Mouse (Mus musculus) embryonic stem cell, embryonic (primary cell): ENCODE results near the gene Cacng5.

ENCODE experiments used
- CTCF ChIA-PET, 4 experiments: fragments of 300-600 bp in 2 of 4; fragments of 350-600 bp in 2 of 4; sonication (Branson Sonifier 250); formaldehyde crosslinking; loops; one replicate each; lab custom pipeline; 2022; ENCODE audit warnings: inconsistent platforms in 2 of 4; lab: Charles Lee
- POLR2A ChIA-PET, 4 experiments: fragments of 300-600 bp in 2 of 4; fragments of 350-600 bp in 2 of 4; sonication (Branson Sonifier 250); formaldehyde crosslinking; loops; one replicate each; lab custom pipeline; 2022; ENCODE audit warnings: antibody characterized with exemption in 4 of 4, inconsistent platforms in 1 of 4; lab: Charles Lee

Cacng5 gene

GRCm38 (mm10) chr11:107903966-107904605 is 10.8 kb downstream of the Cacng5 start:
- CTCF ChIA-PET = interaction anchor here (0.9 to 1.9 kb wide), 7 partner anchors 9 to 79 kb away, joined by 3 to 11 read pairs (median 6); no protein-coding TSS in a partner anchor
- POLR2A ChIA-PET = interaction anchor here in 1 of 4 experiments (1.4 to 1.5 kb wide), 2 partner anchors 16 to 76 kb away, joined by 3 to 4 read pairs; no protein-coding TSS in a partner anchor

DNA sequence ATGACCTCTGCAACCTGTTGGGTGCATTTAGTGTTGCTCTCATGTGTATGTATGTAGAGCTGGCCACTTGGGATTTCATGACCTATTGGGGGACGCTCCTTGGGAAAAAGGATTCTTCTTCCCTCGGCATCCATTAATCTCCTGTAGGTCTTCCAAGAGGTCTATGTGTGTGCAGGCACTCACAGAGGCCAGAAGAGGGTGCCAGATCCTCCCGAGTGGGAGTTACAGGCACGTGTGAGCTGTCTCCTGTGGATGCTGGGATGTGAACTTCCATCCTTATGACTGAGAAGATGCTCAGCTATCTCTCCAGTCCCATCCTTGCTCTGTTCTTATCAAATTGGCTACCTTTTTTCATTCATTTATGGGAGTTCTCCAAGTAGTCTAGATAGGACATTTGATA is 14.4 kb downstream of the Cacng5 start:
- ChIA-PET CTCF (interaction anchor here (0.6 to 3.6 kb wide), 17 partner anchors 9 to 1723 kb away, joined by 3 to 40 read pairs (median 4); partner anchors contain the start of gene Cacng5 (in 1 of the 4)), POLR2A (interaction anchor here in 1 of 4 experiments (1.0 kb wide), 1 partner anchor 94 kb away, joined by 3 read pairs; no protein-coding TSS in a partner anchor)

DNA sequence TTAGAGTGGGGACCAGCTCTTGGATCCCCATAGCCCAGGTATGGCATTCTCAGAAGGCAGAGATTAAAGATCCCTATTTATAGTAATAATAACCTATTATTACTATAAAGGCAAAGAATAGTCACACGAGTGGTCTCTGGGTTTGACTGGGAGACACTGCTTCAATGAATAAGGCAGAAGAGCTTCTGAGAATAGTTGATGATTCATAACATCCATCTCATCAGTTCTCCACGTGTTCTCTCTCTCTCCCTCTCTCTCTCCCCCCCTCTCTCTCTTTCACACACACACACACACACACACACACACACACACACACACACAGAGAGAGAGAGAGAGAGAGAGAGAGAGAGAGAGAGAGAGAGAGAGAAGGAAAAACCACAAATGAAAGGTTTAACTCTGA is 16.2 kb downstream of the Cacng5 start:
- ChIA-PET CTCF (interaction anchor here in 1 of 4 experiments (0.6 kb wide), 1 partner anchor 96 kb away, joined by 3 read pairs; no protein-coding TSS in a partner anchor), POLR2A (interaction anchor here in 1 of 4 experiments (0.7 kb wide), 1 partner anchor 187 kb away, joined by 6 read pairs; no protein-coding TSS in a partner anchor)

- CTCF ChIA-PET = interaction anchor here in 3 of 4 experiments (1.0 to 2.3 kb wide), 3 partner anchors 31 to 135 kb away, joined by 3 to 7 read pairs (median 5); no protein-coding TSS in a partner anchor
- POLR2A ChIA-PET = interaction anchor here in 1 of 4 experiments (1.2 kb wide), 1 partner anchor 87 kb away, joined by 3 read pairs; no protein-coding TSS in a partner anchor
Observed at GRCm38 (mm10) chr11:107895635-107896034, 19.2 kb downstream of the Cacng5 start.

DNA sequence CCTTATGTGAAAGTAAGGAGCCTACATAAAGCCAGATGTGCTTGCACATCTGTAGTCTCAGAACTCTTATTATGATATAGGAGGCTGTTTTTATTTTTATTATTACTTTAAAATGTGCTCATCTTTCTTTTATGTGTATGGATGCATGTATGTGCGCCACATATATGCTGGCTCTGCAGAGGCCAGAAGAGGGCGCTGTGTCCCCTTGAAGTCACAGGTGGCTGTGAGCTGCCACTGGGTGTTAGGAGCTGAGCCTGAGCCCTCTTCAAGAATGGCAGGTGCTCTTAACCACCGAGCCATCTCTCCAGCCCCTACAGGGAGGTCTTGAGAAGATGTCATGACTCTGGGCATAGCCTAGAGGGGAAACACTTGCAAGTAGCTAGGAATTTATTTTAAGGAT is 23.5 kb downstream of the Cacng5 start:
- ChIA-PET CTCF (interaction anchor here (0.6 to 1.9 kb wide), 20 partner anchors 9 to 580 kb away, joined by 3 to 15 read pairs (median 4); no protein-coding TSS in a partner anchor), POLR2A (interaction anchor here in 3 of 4 experiments (0.7 to 1.3 kb wide), 3 partner anchors 91 to 103 kb away, joined by 3 to 4 read pairs (median 3); no protein-coding TSS in a partner anchor)

DNA sequence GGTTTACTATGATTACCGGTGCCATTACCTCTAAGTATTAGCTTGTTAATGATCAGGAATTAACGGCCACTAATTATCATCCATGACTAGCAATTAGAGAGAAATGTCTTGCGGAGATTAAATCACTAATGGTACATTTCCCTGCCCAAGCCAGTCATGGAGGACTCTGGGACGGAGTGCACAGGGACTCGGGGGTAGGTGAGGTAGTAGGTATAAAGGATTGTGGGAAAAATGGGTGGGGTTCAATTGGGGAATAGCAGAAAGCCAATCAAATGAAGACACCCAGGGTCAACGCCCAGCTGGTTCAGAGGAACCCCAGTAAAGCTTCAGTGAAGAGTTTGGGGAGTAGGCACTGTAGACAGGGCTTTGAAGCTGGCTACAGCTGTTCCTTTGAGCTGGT is 27.5 kb downstream of the Cacng5 start:
- CTCF ChIA-PET = interaction anchor here in 3 of 4 experiments (0.6 to 1.6 kb wide), 5 partner anchors 13 to 357 kb away, joined by 3 read pairs; no protein-coding TSS in a partner anchor
- POLR2A ChIA-PET = no interaction called here

GRCm38 (mm10) chr11:107876840-107877239 is 38.0 kb downstream of the Cacng5 start:
- ChIA-PET CTCF (interaction anchor here in 2 of 4 experiments (0.9 to 5.3 kb wide), 4 partner anchors 12 to 106 kb away, joined by 4 to 49 read pairs (median 8); no protein-coding TSS in a partner anchor), POLR2A (interaction anchor here in 2 of 4 experiments (0.5 to 1.6 kb wide), 2 partner anchors 12 to 119 kb away, joined by 3 read pairs; no protein-coding TSS in a partner anchor)

- CTCF ChIA-PET = interaction anchor here in 3 of 4 experiments (0.7 to 5.3 kb wide), 5 partner anchors 11 to 107 kb away, joined by 3 to 49 read pairs (median 5); no protein-coding TSS in a partner anchor
- POLR2A ChIA-PET = interaction anchor here in 2 of 4 experiments (0.9 to 1.6 kb wide), 2 partner anchors 11 to 12 kb away, joined by 3 to 4 read pairs; no protein-coding TSS in a partner anchor
Observed at GRCm38 (mm10) chr11:107875861-107876494, 38.9 kb downstream of the Cacng5 start.

GRCm38 (mm10) chr11:107872743-107873142 is 42.1 kb downstream of the Cacng5 start:
- CTCF ChIA-PET = interaction anchor here (0.5 to 5.3 kb wide), 12 partner anchors 8 to 121 kb away, joined by 3 to 49 read pairs (median 4); no protein-coding TSS in a partner anchor

DNA sequence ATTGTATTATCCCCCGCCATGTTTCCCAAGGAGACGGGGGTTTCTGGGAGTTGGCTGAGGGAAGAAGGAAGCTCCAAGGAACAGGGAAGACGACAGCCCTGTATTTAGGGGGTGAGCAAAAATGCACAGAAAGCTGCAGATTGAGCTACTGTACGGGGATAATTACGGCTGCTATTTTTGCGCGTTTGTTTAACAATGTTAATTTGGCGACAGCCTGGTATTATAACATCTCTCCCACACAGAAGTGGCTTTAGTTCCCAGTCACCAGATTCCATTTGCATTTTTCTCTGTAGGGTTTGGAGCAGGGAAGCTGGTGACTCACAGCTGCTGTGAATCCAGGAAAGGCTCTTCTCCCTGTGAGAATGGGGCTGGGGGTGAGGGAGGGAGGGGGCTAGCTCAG is 47.3 kb downstream of the Cacng5 start:
- ChIA-PET POLR2A (interaction anchor here in 1 of 4 experiments (1.6 kb wide), 1 partner anchor 115 kb away, joined by 6 read pairs; no protein-coding TSS in a partner anchor), CTCF (interaction anchor here in 3 of 4 experiments (0.7 to 7.0 kb wide), 8 partner anchors 24 to 199 kb away, joined by 4 to 119 read pairs (median 12); no protein-coding TSS in a partner anchor)

More at GRCm38 (mm10) chr11:107872743-107873142, 42.1 kb downstream of the Cacng5 start:
- POLR2A ChIA-PET = no interaction called here

GRCm38 (mm10) chr11:107865128-107865527 is 49.7 kb downstream of the Cacng5 start:
- CTCF ChIA-PET = interaction anchor here (0.5 to 7.0 kb wide), 92 partner anchors 9 to 559 kb away, joined by 3 to 122 read pairs (median 4); partner anchors contain the start of genes Cacng5 (in 1 of the 4) and Cep112 (in 1 of the 4)
- POLR2A ChIA-PET = interaction anchor here (0.5 to 2.7 kb wide), 13 partner anchors 11 to 758 kb away, joined by 3 to 18 read pairs (median 4); no protein-coding TSS in a partner anchor

DNA sequence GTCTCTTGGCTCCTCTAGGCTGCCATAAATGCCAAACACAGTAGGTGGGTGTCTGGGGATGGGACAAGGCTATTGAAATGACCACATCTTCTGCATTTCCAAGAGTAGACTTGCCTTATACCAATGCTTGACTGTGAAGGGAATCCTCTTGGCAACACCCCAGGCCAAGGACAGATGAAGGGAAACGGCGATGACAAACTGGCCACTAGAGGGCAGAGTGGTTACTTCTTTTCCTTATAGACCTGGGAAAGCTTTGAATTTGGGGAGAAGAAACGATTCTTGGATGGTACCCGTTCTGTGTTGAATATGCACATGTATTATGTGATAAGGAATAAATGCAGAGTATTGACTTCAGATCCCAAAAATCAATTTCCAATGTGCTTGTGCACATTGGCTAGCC is 50.8 kb downstream of the Cacng5 start:
- ChIA-PET POLR2A (interaction anchor here in 3 of 4 experiments (0.7 to 2.7 kb wide), 4 partner anchors 117 to 122 kb away, joined by 3 to 18 read pairs (median 4); no protein-coding TSS in a partner anchor), CTCF (interaction anchor here (0.6 to 7.0 kb wide), 52 partner anchors 9 to 709 kb away, joined by 3 to 122 read pairs (median 5); partner anchors contain the start of gene Cep112 (in 1 of the 4))

DNA sequence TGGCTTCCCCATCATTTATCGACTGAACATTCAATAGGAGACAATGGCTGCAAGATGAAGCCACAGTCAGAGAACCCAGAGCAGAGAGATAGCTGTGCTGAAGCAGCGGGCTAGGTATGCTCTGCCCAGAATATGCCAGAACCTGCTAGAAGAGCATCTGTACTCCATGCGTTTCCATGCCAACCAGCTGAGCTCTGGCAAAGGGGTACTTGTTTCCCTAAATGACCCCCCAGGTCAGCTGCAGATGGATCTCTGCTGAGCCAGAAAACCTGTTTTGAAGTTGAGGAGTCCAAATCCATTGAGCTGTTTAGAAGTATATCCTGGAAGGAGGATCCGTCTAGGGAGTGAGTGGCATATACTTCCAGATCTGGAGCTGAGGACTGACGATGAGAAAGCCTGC is 53.1 kb downstream of the Cacng5 start:
- ChIA-PET CTCF (interaction anchor here (0.6 to 7.0 kb wide), 7 partner anchors 63 to 1527 kb away, joined by 3 to 119 read pairs (median 3); no protein-coding TSS in a partner anchor), POLR2A (no interaction called here)

GRCm38 (mm10) chr11:107859871-107860270 is 55.0 kb downstream of the Cacng5 start:
- CTCF ChIA-PET = interaction anchor here (0.5 to 4.4 kb wide), 17 partner anchors 9 to 1345 kb away, joined by 3 to 29 read pairs (median 4); no protein-coding TSS in a partner anchor
- POLR2A ChIA-PET = interaction anchor here in 1 of 4 experiments (0.5 kb wide), 1 partner anchor 27 kb away, joined by 3 read pairs; no protein-coding TSS in a partner anchor

DNA sequence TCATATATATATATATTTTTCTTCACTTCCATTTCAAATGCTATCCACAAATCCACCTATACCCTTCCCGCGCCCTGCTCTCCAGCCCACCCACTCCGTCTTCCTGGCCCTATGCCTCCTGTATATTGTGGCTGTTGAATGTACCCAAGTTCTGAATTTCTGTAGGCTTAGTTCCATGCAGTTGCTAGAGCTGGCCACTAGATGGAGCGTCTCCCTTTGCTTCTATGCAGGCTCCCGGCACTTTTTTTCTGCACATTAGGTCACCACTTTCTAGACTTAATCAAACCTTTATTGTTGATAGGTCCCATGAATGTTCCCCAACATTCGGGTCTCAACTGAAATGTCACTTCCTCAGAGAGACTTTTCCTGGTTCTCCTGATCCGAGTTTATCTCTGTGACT is 55.6 kb downstream of the Cacng5 start:
- POLR2A ChIA-PET = interaction anchor here in 1 of 4 experiments (0.5 kb wide), 2 partner anchors 26 to 1749 kb away, joined by 3 to 5 read pairs; no protein-coding TSS in a partner anchor
- CTCF ChIA-PET = interaction anchor here (0.5 to 4.4 kb wide), 20 partner anchors 9 to 1356 kb away, joined by 3 to 29 read pairs (median 4); no protein-coding TSS in a partner anchor

DNA sequence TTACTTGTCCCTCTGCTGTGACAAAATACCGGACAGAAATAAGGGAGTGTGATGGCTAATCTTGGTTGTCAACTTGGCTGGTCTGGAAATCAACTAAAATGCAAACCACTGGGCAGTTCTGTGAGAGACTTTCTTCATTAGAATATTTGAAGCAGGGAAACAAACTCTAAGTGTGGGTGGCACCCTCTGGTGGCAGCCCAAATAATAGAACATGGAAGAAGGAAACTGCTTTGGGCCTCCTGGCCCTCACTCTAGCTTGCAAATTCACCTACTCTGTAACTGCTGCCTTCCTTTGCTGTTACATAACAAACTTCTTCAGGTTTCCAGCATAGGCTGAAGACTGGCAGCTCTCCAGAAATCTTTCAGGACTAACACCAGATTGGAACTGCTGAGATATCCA is 61.8 kb downstream of the Cacng5 start:
- POLR2A ChIA-PET = interaction anchor here in 1 of 4 experiments (0.7 to 1.1 kb wide), 2 partner anchors 224 to 345 kb away, joined by 3 read pairs; no protein-coding TSS in a partner anchor
- CTCF ChIA-PET = interaction anchor here (0.5 to 5.2 kb wide), 31 partner anchors 10 to 665 kb away, joined by 3 to 27 read pairs (median 4); partner anchors contain the start of gene Nol11 (in 1 of the 4)

GRCm38 (mm10) chr11:107849621-107850020 is 65.2 kb downstream of the Cacng5 start:
- CTCF ChIA-PET = interaction anchor here (0.6 to 5.2 kb wide), 7 partner anchors 9 to 162 kb away, joined by 3 to 27 read pairs (median 5); no protein-coding TSS in a partner anchor
- POLR2A ChIA-PET = interaction anchor here in 3 of 4 experiments (0.7 to 1.6 kb wide), 6 partner anchors 14 to 339 kb away, joined by 3 to 5 read pairs (median 4); no protein-coding TSS in a partner anchor
